Mouse (Mus musculus): ENCODE results near the gene BC067074. TPM values are rescaled to one million over a fixed set of nuclear protein-coding genes. Genes with fewer than 3 reads are reported as not detected.

The BC067074 gene
- polyA plus RNA-seq, 1 experiment from 2014 or later, result 5.4 TPM

DNA sequence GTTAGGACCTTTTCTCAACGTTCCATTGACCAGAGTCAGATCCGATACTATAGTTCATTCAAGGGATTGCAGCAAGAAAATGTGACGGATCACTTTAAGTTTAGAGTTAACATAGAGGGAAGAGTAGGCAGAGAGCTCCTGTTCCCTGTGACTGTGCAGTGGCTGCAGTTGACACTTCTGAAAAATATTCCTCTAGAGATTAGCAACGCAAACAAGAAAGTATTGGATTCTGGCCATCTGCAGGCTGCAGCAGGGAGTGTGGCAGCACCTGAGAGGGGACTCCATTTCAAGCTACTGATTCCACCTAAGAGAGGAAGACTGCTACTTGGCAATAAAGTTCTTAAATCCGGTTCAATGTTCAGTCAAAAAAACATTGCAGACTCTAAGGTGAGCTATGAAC, 26.6 kb downstream of the BC067074 start:
- no peaks in the 10 kb centered on the region for H3K36me3 ChIP-seq (ENCODE audit: insufficient read depth)
- TF ChIP-seq CTCF (IDR thresholded peaks at IDR 0.05; ENCODE audit: low read depth), result no peak
- 75% methylated on average over 5 of the region's 5 CpGs for WGBS
- no peak for ATAC-seq (ENCODE audit: insufficient read depth)
- no peak overlapping the region for H3K4me2 ChIP-seq
- no peak overlapping the region for H3K4me3 ChIP-seq (ENCODE audit: low read depth, low read length)
- DNase-seq, result no peak
- no peaks in the 10 kb centered on the region for H3K9me3 ChIP-seq (ENCODE audit: low read depth, low read length)
- H3K4me1 ChIP-seq (ENCODE audit: insufficient read depth), result no peaks in the 10 kb centered on the region
- no peaks in the 10 kb centered on the region for H3K27me3 ChIP-seq (ENCODE audit: insufficient read depth, low read length)
- H3K27ac ChIP-seq (ENCODE audit: low read depth), result no peak overlapping the region
- H3K9ac ChIP-seq, result no peak overlapping the region

DNA sequence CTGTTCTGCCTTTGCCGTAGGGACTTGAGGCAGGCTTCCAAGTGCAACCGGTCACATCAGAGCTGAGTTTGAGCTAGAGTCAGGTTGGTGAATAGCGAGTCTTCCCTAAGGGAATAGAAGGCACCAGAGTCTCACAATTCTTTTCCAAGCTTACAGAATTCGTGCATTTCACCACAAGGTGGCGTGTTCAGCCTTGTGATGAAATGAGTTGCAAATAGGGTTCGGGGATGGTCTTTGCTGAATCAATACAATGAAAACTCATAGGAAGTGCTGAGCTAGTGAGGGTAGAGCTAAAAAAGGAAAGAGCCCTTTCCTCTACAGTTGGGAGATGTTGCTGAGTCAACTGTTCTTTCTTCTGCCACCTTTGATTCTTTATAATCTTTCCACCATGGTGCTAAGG, 29.0 kb downstream of the BC067074 start:
- ATAC-seq (ENCODE audit: insufficient read depth) (no peak; the same call in 1 of the 2 replicates), DNase-seq (peak; percentile 87)
- Histone ChIP-seq H3K27ac (ENCODE audit: low read depth) (no peak overlapping the region), H3K27me3 (ENCODE audit: insufficient read depth, low read length) (no peaks in the 10 kb centered on the region), H3K4me2 (no peak overlapping the region), H3K9ac (no peak overlapping the region), H3K36me3 (ENCODE audit: insufficient read depth) (no peaks in the 10 kb centered on the region), H3K4me3 (ENCODE audit: low read depth, low read length) (no peak overlapping the region), H3K9me3 (ENCODE audit: low read depth, low read length) (no peaks in the 10 kb centered on the region), H3K4me1 (ENCODE audit: insufficient read depth) (no peaks in the 10 kb centered on the region)
- 18% methylated on average over 6 of the region's 6 CpGs for WGBS
- TF ChIP-seq CTCF (IDR thresholded peaks at IDR 0.05; ENCODE audit: low read depth), result peak; percentile 79

DNA sequence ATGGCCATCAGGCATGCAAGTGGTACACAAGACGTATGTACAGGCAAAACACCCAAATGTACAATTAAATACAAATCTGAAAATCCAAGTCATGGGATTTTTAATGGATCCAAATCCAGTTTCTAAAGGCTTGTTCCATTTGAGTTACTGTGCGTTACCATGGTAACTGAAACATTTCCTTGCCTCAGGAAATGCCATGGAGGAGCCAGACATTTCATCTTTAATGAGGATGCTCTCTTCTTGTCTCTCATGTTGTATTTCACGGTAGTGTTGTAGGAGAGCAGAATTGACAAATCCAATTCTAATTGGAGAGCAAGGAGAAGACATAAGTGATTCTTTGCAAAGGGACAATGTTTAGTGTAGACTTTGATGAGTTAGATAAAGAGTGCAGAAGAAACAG, 31.3 kb downstream of the BC067074 start:
- H3K4me1 ChIP-seq (ENCODE audit: insufficient read depth), result no peaks in the 10 kb centered on the region
- DNase-seq (no peak), ATAC-seq (ENCODE audit: insufficient read depth) (no peak)
- no peak overlapping the region for H3K4me3 ChIP-seq (ENCODE audit: low read depth, low read length)
- H3K27ac ChIP-seq (ENCODE audit: low read depth), result no peak overlapping the region
- TF ChIP-seq CTCF (IDR thresholded peaks at IDR 0.05; ENCODE audit: low read depth), result no peak
- no peak overlapping the region for H3K9ac ChIP-seq
- no peak overlapping the region for H3K4me2 ChIP-seq
- H3K27me3 ChIP-seq (ENCODE audit: insufficient read depth, low read length), result no peaks in the 10 kb centered on the region
- H3K9me3 ChIP-seq (ENCODE audit: low read depth, low read length), result no peaks in the 10 kb centered on the region
- no peaks in the 10 kb centered on the region for H3K36me3 ChIP-seq (ENCODE audit: insufficient read depth)
- WGBS, result 81% methylated on average over 3 of the region's 3 CpGs

DNA sequence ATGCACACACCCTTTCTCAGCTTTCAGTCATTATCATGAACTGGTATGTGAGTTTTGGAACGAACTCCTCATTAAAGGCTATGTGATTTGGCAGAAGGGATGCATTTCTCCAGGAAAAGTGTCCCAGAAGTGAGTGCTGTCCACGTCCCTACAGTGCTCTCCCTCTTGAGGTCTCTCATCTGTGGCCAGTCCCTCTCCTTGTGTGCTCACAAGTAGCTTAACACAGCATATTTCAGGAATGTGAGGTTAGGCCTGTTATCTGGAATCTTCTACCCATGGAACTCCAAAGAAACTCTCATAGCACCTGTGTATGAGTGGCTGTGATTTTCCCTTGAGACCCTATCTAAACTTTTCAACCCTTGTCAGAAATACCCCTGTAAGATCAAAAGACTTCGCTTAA, 32.7 kb downstream of the BC067074 start:
- no peak for TF ChIP-seq CTCF (IDR thresholded peaks at IDR 0.05; ENCODE audit: low read depth)
- no peaks in the 10 kb centered on the region; the same call in 1 of the 2 replicates for H3K9me3 ChIP-seq (ENCODE audit: low read depth, low read length)
- H3K27ac ChIP-seq (ENCODE audit: low read depth), result no peak overlapping the region
- DNase-seq, result no peak
- ATAC-seq (ENCODE audit: insufficient read depth), result no peak
- no peak overlapping the region for H3K4me3 ChIP-seq (ENCODE audit: low read depth, low read length)
- no peak overlapping the region for H3K9ac ChIP-seq
- H3K4me2 ChIP-seq, result no peak overlapping the region
- H3K36me3 ChIP-seq (ENCODE audit: insufficient read depth), result no peaks in the 10 kb centered on the region
- WGBS, result 51% methylated on average over 3 of the region's 3 CpGs
- H3K4me1 ChIP-seq (ENCODE audit: insufficient read depth), result no peaks in the 10 kb centered on the region
- H3K27me3 ChIP-seq (ENCODE audit: insufficient read depth, low read length), result no peaks in the 10 kb centered on the region

DNA sequence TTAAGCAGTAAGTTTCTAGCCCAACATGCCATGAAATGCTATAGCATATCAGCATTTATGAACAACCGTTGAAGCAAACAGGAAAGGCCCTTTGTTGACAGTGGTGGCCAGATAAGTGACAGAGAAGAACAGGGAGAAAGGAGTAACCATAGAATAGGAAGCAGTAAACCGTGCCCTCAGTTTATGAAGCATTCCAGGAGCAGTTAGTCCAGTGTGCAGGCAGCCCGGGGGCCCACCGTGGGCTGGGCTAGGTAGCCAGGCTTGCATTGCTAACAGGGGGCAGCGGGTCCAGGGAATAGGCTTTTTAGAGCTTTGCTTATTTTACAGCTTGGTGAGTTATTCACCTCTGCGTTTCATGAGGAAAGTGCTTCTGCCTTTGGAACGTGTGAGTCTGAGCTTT, 39.3 kb downstream of the BC067074 start:
- H3K9me3 ChIP-seq (ENCODE audit: low read depth, low read length), result no peaks in the 10 kb centered on the region; the same call in 1 of the 2 replicates
- TF ChIP-seq CTCF (IDR thresholded peaks at IDR 0.05; ENCODE audit: low read depth), result no peak
- no peaks in the 10 kb centered on the region for H3K36me3 ChIP-seq (ENCODE audit: insufficient read depth)
- H3K27ac ChIP-seq (ENCODE audit: low read depth), result no peak overlapping the region
- DNase-seq, result no peak
- WGBS, result 67% methylated on average over 7 of the region's 7 CpGs
- no peak overlapping the region for H3K4me3 ChIP-seq (ENCODE audit: low read depth, low read length)
- H3K27me3 ChIP-seq (ENCODE audit: insufficient read depth, low read length), result no peaks in the 10 kb centered on the region
- H3K4me2 ChIP-seq, result no peak overlapping the region
- no peak for ATAC-seq (ENCODE audit: insufficient read depth)
- no peak overlapping the region for H3K9ac ChIP-seq
- no peaks in the 10 kb centered on the region for H3K4me1 ChIP-seq (ENCODE audit: insufficient read depth)

DNA sequence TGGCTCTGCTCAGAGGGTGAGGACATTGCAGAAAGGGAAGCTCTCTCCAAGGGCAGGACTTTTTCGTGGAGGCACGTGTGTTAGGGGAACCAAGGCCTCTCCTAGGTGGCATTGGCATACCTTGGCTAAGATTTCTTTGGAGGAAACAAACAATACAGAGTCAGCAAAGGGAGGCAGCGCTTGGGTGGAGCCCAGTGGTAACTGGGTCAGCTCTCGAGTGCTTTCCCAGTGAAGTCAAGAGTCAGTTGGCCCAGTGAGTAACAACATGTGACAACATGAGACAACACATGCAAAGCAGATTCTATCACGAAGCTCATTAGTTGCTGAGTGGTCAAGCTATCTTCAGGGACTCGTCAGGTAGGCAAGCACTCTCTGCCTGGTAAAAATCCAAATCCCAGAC, 40.4 kb downstream of the BC067074 start:
- Histone ChIP-seq H3K27ac (ENCODE audit: low read depth) (no peak overlapping the region), H3K9ac (no peak overlapping the region), H3K4me2 (no peak overlapping the region), H3K4me1 (ENCODE audit: insufficient read depth) (no peaks in the 10 kb centered on the region), H3K4me3 (ENCODE audit: low read depth, low read length) (no peak overlapping the region), H3K36me3 (ENCODE audit: insufficient read depth) (no peaks in the 10 kb centered on the region), H3K27me3 (ENCODE audit: insufficient read depth, low read length) (no peaks in the 10 kb centered on the region), H3K9me3 (ENCODE audit: low read depth, low read length) (no peaks in the 10 kb centered on the region; the same call in 1 of the 2 replicates)
- DNase-seq (no peak), ATAC-seq (ENCODE audit: insufficient read depth) (no peak)
- 85% methylated on average over 6 of the region's 6 CpGs for WGBS
- TF ChIP-seq CTCF (IDR thresholded peaks at IDR 0.05; ENCODE audit: low read depth), result no peak

DNA sequence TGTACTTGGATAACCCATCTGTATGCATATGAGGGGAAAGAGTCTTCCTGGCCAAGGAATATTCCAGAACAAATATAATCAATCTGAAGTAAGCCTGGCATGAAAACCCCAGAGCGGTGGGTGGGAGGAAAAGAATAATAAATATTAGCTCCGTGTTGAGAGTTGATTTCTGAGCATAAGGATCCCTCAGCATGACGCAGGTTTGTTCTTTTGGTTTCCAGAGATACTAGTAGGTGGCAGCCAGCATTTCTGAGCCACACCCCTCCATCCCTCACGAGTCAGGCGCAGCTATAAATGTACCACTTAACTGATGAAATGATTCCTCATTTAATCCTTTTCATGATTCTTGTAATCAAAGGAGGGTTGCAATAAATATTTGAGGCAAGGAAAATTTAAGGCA, 41.0 kb downstream of the BC067074 start:
- no peak for ATAC-seq (ENCODE audit: insufficient read depth)
- Histone ChIP-seq H3K27me3 (ENCODE audit: insufficient read depth, low read length) (no peaks in the 10 kb centered on the region), H3K36me3 (ENCODE audit: insufficient read depth) (no peaks in the 10 kb centered on the region), H3K27ac (ENCODE audit: low read depth) (no peak overlapping the region), H3K9me3 (ENCODE audit: low read depth, low read length) (no peaks in the 10 kb centered on the region; the same call in 1 of the 2 replicates), H3K9ac (no peak overlapping the region), H3K4me3 (ENCODE audit: low read depth, low read length) (no peak overlapping the region), H3K4me1 (ENCODE audit: insufficient read depth) (no peaks in the 10 kb centered on the region), H3K4me2 (no peak overlapping the region)
- DNase-seq, result no peak
- 59% methylated on average over 5 of the region's 5 CpGs for WGBS
- TF ChIP-seq CTCF (IDR thresholded peaks at IDR 0.05; ENCODE audit: low read depth), result no peak

DNA sequence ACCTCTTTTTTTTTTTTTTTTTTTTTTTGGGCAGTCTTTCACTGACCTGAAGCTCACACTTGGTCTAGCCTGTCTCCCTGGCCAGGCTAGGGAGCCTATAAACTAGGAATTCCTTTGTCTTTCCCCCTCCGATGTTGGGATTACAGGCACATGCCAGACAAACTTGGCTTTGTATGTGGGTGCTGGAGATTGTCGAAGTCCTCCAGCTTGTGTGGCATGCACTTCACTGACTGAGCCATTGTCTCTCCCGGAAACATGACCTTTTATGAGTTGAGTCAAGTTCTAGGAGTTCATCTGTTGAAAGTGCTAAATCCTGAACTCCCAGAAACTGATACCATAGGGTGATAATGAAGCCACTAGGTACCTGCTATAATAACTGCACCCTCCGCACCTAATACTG, 41.8 kb downstream of the BC067074 start:
- Histone ChIP-seq H3K27ac (ENCODE audit: low read depth) (no peak overlapping the region), H3K9ac (no peak overlapping the region), H3K36me3 (ENCODE audit: insufficient read depth) (no peaks in the 10 kb centered on the region), H3K27me3 (ENCODE audit: insufficient read depth, low read length) (no peaks in the 10 kb centered on the region), H3K4me2 (no peak overlapping the region), H3K4me1 (ENCODE audit: insufficient read depth) (no peaks in the 10 kb centered on the region), H3K4me3 (ENCODE audit: low read depth, low read length) (no peak overlapping the region), H3K9me3 (ENCODE audit: low read depth, low read length) (no peaks in the 10 kb centered on the region; the same call in 1 of the 2 replicates)
- ATAC-seq (ENCODE audit: insufficient read depth) (no peak), DNase-seq (no peak)
- no peak for TF ChIP-seq CTCF (IDR thresholded peaks at IDR 0.05; ENCODE audit: low read depth)
- WGBS, result 79% methylated on average over 4 of the region's 4 CpGs

Measured in lung, embryonic 14.5 days (tissue).